Mouse (Mus musculus): ENCODE data around the gene Fastk.

- TF ChIP-seq CTCF (IDR thresholded peaks at IDR 0.05; ENCODE audit: insufficient read depth, low read depth, low read length) (no peak), POLR2A (IDR thresholded peaks at IDR 0.05; ENCODE audit: insufficient read depth, low read depth, low read length) (no peak)
Observed at GRCm38 (mm10) chr5:24427981-24428402, 17.1 kb downstream of the Fastk start.

All from olfactory bulb, adult 2 months (tissue).